10 mouse cellular contexts compared by ENCODE assay signal in the genomic region with DNA sequence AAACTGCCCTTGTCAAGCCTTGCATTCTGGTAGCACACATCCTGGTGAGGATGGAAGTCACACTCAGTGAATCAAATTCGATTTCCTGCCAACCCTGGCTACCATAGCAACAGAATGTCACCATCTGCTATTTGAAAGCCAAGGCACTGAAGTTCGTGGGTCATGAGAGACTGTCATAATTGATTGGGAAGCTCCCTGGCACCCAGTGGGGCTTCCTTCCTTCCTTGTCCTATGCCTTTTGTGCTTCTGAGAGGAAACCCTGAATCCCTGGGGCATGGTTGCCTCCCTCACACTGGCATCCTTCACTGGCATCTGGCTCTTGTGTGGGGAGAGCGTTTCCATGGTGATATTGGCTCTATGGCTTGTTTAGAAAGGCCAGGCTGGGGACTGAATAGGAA. TPM values are rescaled to one million over a fixed set of nuclear protein-coding genes. Genes with fewer than 3 reads are reported as not detected.
DNase-seq lines count a peak whose midpoint lies in the region; TF ChIP-seq lines count a peak whose summit lies in the region.
"Had no signal": no experiment of that assay in that cellular context is flagged by ENCODE, and none has a peak within 500 bp of the region (broad histone marks: within the 10 kb centered on the region; RNA-seq: fewer than 3 reads in every experiment).

No protein-coding gene starts in this region.

- no peak for TF ChIP-seq POLR2A in olfactory bulb, adult 2 months (IDR thresholded peaks at IDR 0.05; ENCODE audit: insufficient read depth, low read depth, low read length)

- no peak for TF ChIP-seq CTCF in olfactory bulb, adult 2 months (IDR thresholded peaks at IDR 0.05; ENCODE audit: insufficient read depth, low read depth, low read length)

- 21% methylated on average over 3 of the region's 3 CpGs for WGBS in olfactory bulb, adult 2 months

- peaks cover 9% of the 10 kb centered on the region for H3K4me1 ChIP-seq in olfactory bulb, adult 2 months (ENCODE audit: control insufficient read depth, insufficient read depth, low read length)
- H3K4me1 ChIP-seq: limb, embryonic 13.5 days had no signal

- no peak overlapping the region for H3K4me3 ChIP-seq in olfactory bulb, adult 2 months (ENCODE audit: insufficient read depth, low read depth, low read length)
- H3K4me3 ChIP-seq: embryonic facial prominence, embryonic 13.5 days; limb, embryonic 13.5 days had no signal

- peak; percentile 58 for DNase-seq in right cerebral cortex, adult 18-20 months
- no peak for DNase-seq in right cerebral cortex, postnatal 14 days
- peak; percentile 35 to 74 for DNase-seq in frontal cortex, adult 2 months (ENCODE audit: extremely low spot score in 1 of 2, low spot score in 1 of 2)
- DNase-seq in left cerebral cortex, adult 8-10 months (ENCODE audit: low spot score in 2 of 2): peak; percentile 39 to 70
- no peak for DNase-seq in adrenal gland, postnatal 10 days
- no peak for DNase-seq in spleen, adult 12 weeks (ENCODE audit: low spot score)
- DNase-seq in thymus, postnatal 4 days: no peak

- peak overlapping the region; percentile 26; the same call in 1 of the 2 replicates for H3K27ac ChIP-seq in olfactory bulb, adult 2 months (ENCODE audit: insufficient read depth, low read depth, low read length)
- H3K27ac ChIP-seq: embryonic facial prominence, embryonic 13.5 days; limb, embryonic 13.5 days had no signal

RNA-seq across cellular contexts. Expression of gene 1810049J17Rik, which starts 44.4 kb away (rescaled TPM):
- 0.34 TPM in 1 of 2 replicates, not detected in the other for polyA plus RNA-seq in frontal cortex, adult 2 months (2012; rRNA removed)
- total RNA-seq in left cerebral cortex, adult 8-10 months (2022): 1 to 10 TPM in 3 of 4 experiments, not detected in 1; 1.2 to 1.7 (median 1.6) TPM
- not detected in 2 replicates for polyA plus RNA-seq in olfactory bulb, adult 2 months (2012; ENCODE audit: insufficient read depth, insufficient read length, low replicate concordance, missing spikeins)
- total RNA-seq in adrenal gland, postnatal 10 days (2021): 1 to 10 TPM in 1 of 2 experiments, under 1 TPM in 1; 0.66 to 1.2 TPM
- polyA plus RNA-seq: embryonic facial prominence, embryonic 13.5 days had no signal

RNA-seq across cellular contexts. Expression of gene Golph3, which starts 44.8 kb away (rescaled TPM):
- 78.8 and 83.7 TPM in 2 replicates for polyA plus RNA-seq in frontal cortex, adult 2 months (2012; rRNA removed)
- 10 to 100 TPM; 79.2 to 88.1 (median 83.0) TPM for total RNA-seq in left cerebral cortex, adult 8-10 months (2022)
- 174 and 208 TPM in 2 replicates for polyA plus RNA-seq in olfactory bulb, adult 2 months (2012; ENCODE audit: insufficient read depth, insufficient read length, low replicate concordance, missing spikeins)
- total RNA-seq in adrenal gland, postnatal 10 days (2021): 100 to 1,000 TPM in 1 of 2 experiments, 10 to 100 TPM in 1; 97.6 to 110 TPM

Comparison
In these comparisons a context has a peak if more than half of its experiments do, and no peak if none do; other contexts are left out.
1. DNase-seq: peak in right cerebral cortex, adult 18-20 months (single experiment), frontal cortex, adult 2 months (2 of 2) and left cerebral cortex, adult 8-10 months (2 of 2); none in right cerebral cortex, postnatal 14 days (single experiment), adrenal gland, postnatal 10 days (single experiment), spleen, adult 12 weeks (single experiment) and thymus, postnatal 4 days (single experiment).